Mouse (Mus musculus): ENCODE data around the gene Gm15517.

Gene Gm15517

DNA sequence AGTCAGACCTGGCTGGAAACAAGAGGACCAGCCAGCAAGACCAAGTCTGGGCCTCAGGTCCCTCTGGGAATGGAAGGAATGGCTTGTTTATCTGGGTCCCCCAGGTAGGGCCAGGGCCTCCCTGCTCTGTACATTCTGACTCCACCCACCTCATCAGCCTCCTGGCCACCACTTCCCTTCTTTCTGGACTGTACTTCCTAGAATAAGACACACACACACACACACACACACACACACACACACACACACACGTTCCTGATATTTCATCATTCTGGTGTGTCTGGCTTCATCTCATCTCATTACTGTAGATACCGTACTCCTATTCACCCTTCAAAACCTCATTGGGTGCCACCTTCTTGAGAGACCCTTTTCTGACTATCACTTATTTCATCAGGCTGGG lies 8.2 kb downstream of the Gm15517 start:
- no peak for DNase-seq (ENCODE audit: low read depth, low spot score)

DNA sequence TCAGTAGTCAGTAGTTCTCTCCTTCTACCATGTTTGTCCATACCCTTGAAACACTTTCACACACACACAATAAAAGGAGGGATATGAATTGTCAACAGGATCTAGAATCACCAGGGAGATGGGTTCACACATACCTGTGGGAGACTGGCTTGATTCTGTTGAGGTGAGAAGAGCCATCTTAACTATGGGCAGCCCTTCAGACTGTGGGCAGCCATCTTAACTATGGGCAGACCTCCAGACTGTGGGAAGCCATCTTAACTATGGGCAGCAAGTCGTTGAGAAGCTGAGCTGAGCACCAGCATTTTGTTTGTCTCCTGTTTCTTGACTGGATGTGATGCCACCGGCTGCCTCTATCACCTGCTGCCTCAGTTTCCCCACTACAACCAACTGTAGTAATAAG lies 10.1 kb downstream of the Gm15517 start:
- peak; percentile 83 for DNase-seq (ENCODE audit: low read depth, low spot score)

DNA sequence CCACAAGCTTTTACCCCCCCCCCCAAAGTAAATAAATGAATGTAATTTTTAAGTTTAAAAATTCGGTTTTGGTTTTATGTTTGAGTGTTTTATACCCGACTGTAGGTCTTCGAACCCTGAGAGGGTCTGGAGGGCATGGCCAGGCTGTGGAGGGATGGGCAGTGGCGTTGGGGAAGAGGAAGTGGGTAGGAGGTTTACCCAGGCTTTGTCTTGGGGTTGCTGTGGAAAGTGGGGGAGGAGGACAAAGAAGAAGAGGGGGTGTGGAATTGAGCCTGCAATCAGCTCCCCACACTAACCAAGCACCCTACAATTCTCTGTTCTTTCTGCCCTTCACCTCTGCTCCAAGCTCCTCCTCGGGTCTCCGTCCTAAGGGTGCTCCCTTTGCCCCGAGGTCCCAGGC lies 11.3 kb downstream of the Gm15517 start:
- no peak for DNase-seq (ENCODE audit: low read depth, low spot score)

DNA sequence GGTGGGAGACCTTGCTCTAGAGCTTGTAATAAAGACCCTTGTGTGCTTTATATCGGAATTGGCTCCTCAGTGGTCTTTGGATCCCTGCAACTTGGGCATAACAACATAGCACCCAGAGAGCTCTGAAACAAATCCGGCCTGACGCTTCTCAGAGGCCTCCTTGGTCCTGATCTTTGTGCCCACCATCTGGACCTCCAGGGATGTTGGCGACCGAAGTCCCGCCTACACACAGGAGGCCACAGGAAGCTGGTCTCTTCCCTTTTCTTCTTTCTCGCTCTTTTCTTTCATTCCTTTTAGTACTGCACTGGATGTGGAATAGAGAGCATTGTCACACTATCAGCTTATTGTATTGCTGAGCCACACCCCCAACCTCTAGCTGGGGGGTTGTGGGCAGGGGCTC lies 12.2 kb downstream of the Gm15517 start:
- no peak for DNase-seq (ENCODE audit: low read depth, low spot score)

DNA sequence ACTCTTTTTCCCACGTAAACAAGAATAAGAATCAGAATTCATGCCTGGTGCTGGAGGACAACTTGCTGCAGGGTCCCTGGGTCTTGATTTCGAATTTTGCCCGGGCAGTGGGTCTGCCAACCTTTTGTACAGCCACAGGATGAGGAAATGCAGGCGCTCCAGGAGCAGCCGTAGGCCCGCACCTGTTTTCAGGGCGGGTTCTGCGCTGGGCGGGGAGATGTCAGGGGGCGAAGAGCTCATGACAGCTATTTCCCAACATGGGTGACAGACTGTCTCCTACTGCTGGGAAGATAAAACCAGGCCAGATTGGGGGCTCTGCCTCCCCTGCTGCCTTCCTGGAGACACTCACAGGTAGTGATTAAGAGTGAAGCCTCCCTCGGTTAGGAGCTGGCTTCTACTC lies 12.8 kb downstream of the Gm15517 start:
- DNase-seq (ENCODE audit: low read depth, low spot score) = no peak

DNA sequence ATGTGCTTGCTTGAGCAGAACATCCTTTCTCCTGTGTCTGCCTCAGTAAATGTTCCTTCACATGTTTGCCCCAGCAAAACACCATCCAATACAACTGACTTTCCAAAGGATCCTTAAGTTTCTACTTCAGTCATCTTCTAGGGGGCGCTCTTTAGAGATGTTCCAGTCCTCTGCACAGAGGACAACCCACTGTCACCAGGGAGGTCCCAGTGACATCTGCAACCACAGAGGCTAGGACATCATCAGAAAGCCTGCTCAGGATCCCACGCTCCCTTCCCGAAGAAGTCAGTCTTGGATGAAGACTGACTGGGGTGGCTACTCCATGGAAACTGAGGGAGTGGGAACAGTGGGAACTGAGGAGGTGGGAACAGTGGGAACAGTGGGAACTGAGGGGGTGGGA lies 14.3 kb downstream of the Gm15517 start:
- peak; percentile 52 for DNase-seq (ENCODE audit: low read depth, low spot score)

DNA sequence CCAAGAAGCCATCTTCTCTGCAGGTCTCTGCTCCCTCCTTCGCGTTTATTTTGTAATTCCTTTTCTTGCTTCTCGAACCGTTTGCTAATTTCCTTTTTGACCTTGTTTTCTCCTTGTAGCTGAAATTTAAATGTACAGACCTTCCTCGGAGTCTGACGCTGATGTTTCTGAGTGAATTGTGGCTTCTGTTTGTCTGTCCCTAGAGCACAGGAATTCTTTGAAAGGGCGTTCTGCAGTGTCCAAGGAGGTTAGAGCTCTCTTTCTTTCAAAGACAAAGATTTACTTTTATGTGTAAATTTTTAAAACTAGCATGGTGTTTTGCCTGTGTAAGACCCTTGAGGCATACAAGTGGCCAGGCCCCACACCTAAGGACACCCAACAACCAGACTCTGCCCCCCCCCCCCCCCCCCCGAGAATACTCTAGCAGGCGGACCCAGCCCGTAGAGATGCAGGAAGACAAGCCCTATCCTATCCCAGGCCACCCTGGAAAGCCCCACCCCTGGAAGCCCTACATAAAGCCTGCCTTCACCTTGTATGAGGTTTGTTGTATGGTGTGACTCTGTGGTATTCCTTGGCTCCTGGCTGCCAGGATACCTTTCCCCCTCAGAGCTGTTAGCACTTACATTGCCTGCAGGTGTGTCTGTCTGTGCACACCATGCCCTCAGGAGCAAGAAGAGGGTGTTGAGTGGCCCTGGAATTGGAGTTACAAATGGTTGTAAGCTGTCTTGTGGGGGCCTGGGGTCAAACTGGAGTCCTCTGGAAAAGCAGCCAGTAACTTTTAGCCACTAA lies 15.4 kb downstream of the Gm15517 start:
- peak; percentile 87 for DNase-seq (ENCODE audit: low read depth, low spot score)

DNA sequence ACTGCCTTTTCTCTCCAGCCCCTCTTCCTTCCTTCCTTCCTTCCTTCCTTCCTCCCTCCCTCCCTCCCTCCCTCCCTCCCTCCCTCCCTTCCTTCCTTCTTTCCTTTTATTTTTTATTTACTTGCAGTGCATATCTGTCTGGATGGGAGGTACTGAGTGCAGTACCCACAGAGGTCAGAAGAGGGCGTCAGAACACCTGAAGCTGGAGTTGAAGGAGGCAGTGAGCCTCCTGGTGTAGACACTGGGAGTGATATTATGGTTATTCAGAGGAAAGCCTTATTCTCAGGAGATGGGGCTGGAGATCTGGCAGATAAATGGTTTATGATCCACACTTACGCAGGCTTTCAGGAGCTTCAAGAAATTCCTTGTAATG lies 16.0 kb downstream of the Gm15517 start:
- peak; percentile 86 for DNase-seq (ENCODE audit: low read depth, low spot score)

DNA sequence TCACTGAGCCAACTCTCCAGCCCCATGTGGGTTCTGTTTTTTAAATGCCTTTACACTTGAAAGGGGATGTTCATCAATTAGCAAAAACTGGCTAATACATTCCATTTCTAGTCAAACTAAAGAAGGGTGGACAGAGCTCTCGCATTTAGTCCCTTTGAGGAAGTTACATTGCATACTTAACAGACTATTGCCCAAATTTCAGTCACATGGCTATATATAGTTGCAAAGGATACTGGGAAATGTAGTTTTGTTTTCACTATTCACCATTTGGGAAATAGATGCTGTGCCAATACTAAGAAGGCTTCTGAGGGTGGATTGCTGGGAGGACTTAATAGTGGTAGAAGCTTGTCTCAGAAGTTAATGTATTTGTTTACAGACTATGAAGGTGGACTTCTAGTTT lies 19.7 kb downstream of the Gm15517 start:
- no peak for DNase-seq (ENCODE audit: low read depth, low spot score)

DNA sequence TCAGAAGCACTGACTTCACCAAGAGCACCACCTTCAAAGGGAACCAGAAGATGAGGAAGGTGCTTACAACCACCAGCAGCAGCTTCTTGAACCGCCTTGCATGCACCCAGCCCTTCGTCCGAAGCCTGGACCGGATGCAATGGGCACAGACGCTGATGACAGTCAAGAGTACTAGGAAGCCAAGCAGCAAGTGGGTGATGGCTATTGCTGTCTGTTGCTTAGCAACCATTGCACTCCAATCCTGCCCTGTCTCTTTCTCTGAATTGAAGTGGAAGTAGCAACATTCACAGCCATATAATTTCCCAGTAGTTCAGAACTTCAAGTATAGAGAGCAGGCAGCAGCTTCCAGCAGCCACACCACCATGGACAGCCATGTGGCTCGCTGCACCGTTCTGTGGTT lies 20.3 kb downstream of the Gm15517 start:
- DNase-seq (ENCODE audit: low read depth, low spot score) = no peak

DNA sequence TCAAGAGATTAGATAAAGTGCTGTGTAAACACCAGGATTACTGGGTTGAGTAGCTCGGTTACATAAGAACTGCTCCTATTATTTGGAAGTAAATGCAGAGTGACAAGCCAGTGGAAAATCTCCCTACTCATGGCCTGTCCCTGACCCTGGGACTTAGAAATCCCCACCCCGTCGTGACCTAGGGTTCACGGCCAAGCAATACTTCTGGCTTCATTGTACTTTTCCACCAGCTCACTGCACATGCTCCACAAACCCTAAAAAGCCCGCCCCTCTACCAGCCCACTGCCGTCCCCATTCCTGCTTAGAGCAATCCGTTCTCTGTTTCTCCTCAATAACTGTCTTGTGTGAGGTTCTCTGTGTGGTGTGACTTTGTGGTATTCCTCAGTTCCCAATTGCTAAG lies 26.5 kb downstream of the Gm15517 start:
- DNase-seq (ENCODE audit: low read depth, low spot score) = peak; percentile 74

DNA sequence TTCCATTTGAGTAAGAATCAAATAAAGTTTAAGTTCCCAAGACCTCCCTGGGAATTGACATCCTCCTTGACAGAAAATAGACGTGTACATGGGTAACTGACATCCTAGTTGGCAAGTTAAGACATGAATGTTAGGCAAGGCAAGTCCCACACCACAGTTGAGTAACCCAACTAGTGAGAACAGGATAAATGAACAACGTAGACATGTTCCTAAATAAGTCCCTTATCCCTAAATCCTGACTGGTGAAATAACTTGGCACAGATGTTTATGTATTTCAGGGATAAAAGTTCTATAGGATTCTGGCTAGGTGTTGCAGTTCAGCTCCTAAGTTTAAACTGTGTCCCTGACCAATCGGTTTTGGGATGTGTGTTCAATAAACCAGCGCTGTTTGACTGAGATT lies 29.7 kb downstream of the Gm15517 start:
- DNase-seq (ENCODE audit: low read depth, low spot score) = no peak

DNA sequence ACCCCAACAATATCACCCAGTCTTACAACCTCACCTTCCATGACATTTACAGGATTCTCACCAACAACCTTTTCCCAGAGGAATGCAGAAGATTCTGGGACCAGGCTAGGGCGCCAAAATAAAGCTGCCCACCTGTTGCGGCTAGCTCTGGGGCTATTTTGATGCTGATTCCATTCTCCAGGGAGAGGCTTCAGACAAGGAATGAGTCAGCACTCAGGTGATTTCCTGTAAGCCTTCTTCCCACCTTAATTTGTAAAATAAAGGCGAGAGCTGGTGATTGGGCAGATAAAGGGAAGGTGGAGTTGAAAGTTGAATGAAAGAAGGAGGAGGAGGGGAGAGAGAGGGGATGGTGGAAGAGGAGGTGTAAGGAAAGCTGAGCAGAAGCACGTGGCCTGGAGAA lies 30.2 kb downstream of the Gm15517 start:
- DNase-seq (ENCODE audit: low read depth, low spot score) = peak; percentile 92

DNA sequence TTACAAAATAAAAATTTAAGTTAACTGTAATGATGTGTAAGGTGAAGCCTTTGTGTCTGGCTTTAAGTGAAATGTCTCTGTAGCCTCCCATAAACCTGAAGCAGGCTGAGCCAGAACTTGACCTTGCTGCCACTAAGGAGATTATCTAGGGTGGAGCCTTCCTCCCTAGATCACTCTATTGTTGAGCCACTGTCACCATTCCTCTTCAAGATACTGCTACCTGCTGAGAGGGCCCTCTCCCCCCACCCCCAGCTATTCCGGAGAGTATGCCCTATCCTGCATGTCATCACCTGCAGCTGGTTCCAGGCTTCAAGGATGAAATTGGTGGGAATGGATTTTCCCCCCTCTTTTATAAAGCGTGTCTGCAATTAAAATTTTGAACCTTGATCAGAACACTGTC lies 36.3 kb downstream of the Gm15517 start:
- peak; percentile 73 for DNase-seq (ENCODE audit: low read depth, low spot score)

DNA sequence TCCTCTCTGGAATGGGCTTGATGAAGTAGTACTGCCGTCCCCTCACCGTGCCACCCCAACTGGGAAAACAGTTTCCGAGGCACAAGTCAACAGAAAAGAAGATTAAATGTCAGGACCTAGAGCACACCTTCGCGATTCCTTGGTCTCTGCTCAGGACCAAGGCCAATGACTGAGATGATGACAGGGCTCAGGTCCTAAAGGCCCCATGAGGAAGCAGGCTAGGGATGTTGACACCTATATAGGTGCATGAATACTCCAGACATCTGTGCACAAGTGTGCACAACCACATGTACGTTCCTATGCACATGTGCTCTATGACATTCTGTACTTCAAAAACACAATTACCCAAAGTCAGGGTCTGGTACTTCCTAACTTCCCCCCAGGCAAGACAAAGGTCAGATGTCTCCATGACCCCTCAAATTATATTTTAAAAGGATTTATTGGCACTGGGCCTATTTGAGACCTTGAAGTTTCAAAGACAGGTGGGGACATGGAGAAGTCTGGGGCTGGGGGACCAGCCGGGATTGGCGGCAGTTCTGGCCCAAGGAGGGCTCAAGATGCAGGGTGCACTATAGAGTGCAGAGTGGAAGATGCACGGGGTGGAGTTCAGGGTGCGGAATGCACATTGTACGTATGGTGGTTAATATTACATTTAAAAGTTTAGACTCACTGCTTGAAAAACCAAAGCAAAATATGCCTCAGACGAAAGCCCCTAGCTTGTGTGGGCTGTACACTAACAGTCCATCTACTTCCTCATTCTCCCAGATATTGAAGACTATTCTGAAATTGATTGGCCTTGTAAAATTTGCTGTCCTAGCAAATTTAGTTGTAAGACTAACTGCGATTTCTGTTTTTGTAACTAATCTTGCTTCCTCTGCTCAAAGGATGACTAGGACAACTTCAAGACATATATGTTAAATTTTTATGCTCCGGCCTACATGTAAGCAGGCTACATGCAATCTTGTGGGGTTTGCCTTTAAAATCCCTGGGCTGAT lies 42.4 kb downstream of the Gm15517 start:
- DNase-seq (ENCODE audit: low read depth, low spot score) = no peak

DNA sequence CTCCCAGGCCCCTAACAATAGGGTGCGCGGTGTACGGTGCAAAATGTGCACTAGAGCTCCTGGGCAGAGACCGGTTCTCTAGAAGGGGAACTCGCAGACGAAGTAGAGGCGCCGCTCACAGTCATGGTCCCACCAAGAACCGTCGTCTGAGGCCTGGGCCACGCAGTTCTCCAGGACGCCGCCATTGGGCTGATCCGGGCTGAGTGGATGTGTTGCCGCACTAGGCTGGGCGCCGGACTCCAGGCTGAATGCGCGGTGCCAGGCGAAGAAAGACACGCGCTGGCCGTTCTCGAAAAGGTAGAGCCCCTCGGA lies 43.2 kb downstream of the Gm15517 start:
- no peak for DNase-seq (ENCODE audit: low read depth, low spot score)

DNA sequence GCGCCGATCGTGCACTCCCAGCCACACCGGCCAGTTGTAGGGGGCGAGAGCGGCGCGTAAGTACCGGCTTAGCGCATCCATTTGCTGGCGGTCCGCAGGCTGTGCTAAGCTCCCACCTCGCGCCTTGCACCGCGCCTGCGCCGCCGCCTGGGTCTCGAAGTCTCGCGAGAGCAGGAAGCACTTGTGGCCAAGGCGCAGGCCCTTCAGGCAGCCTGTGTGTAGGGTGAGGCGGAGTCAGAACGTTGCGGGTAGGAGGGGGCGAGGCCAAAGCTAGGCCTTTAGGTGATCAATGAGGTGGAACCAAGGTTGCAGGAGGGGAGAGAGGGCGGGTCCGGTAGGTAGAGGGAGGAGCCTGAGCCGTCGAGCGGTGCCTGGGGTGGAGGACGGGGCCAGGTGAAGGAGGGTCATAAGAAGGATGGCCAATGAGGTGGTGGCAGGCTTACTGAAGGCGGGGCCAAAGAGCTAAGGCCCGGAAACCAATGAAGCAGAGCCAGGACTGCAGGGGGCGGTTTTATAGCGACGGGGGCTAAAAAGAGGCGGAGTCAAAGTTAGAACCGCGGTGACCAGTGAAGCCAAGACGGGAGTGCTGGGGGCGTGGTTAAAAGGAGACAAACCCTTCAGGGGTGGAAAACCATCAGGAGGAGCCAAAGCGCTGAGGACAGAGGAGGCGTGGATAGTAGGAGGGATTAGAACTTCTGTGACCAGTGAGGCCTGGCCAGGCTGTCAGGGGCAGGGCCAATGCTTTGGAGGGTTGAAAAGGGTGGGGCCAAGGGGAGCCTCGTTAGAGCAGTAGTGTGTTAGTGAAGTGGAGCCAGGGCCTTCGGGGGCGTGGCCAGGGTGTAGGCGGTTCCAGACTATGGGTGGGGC lies 43.8 kb downstream of the Gm15517 start:
- peak; percentile 100 for DNase-seq (ENCODE audit: low read depth, low spot score)

DNA sequence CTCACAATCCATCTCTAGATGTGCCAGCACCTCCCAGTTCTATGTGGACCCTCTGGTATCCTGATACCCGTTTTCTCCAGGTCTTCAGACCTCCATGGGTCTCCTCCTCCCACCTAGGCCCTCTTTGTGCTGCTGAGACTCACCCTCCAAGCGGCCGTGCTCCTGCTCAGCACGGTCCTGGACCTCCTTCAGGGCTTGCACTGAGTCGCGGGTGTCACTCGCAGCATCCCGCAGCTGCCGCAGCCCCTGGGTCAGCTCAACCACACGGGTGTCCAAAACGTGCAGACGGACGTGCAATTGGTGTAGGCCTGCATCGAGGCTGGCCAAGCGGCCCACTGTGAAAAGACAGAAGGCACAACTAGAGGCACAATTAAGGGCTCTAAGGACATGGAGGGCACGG lies 44.4 kb downstream of the Gm15517 start:
- DNase-seq (ENCODE audit: low read depth, low spot score) = no peak

DNA sequence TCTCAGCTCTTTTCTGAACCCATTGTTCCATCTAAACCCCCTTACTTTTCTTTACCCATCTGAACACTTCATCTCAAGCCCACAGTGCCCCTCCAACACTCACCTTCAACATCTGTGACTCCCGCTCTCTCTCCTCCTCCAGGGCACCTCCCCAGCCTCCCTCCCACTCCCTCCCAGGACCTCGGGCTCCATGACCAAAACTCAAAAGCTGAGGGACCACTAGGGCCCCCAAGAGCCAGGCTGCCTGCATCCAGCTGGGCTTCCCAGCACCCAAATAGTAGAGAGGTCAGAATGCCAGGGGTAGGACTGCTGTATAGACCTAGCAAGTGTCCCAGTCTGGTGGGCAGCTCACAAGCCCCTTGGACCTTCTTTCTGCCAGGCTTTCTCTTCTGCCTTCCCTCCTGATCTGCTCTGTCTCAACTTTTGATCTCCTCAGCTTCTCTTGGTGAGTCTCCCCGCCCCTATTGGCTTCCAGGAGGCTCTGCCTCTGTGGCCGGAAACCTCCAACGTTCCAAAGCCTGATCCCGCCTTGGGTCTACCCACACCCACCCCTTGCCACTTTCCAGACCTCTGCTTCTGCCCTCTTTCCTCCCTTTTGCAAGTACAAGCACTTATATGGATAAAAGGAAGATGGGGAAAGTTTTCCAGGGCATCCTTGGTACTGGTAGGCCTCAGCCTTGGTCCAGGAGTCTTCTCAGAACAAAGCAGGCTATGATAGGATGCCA lies 45.4 kb downstream of the Gm15517 start, which contains the start of gene Clec11a:
Gene Clec11a (minus strand): TSS at position 387 of the 725 bp plus-strand sequence.
- no peak for DNase-seq (ENCODE audit: low read depth, low spot score)

DNA sequence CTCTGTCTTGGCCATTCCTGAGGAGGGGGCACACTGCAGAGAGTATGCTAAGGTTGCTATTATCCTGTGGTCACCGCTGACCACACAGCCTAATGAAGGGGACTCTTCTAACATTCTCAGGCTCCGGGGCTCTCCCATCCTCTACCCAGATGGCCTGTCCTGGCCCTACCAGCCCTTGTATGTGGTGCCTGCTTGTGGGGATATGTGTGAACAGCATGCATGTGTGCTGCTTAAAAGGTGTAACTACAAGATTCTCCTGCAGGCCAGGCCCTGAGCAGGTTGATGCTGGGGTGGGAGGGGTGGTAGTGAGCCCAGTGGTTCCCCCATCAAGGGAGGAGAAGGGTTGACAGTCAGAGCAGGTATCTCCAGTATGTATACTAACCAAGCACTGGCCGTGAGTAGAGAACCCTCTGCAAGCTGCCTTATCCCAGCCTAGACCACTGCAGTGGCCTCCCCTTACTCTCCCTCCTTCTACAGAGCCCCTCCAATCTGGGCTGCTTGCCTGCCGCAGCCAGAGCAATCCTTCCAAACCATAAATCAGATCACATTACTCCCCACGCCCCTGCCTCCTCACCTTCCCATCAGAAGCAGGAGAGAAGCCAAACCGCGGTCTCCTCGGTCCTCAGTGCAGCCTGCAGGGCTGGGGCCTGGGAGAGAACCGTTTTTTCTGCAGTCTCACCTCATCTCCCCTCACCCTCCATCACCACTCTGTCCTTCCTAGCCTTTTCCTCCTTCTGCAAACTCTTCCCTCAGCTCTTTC lies 46.2 kb downstream of the Gm15517 start:
- DNase-seq (ENCODE audit: low read depth, low spot score) = no peak
